Mouse (Mus musculus): ENCODE results near the gene Ppfibp2.

DNA sequence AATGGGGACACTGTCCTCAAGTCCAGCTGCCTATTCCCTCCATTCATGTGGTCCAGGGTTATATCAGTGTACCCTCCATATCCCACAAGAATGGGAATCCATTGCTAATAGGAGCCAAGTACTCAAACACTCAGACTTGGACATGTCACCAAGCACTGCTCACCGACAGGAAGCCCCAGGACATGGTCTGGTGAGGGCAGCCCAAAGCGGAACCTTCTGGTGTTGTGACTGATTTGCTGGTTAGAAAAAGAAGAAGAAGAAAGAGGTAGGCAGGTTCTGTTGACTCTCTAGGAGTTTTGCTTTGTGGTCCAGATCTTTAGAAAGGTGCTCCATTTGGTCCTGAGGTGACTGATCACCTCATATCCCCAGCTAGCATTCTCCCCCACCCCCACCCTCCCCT lies 161.7 kb downstream of the Ppfibp2 start:
- TF ChIP-seq CTCF (IDR thresholded peaks at IDR 0.05; ENCODE audit: low read depth) (no peak), EP300 (IDR thresholded peaks at IDR 0.05; ENCODE audit: low read depth) (no peak)
